ENCODE assay signal across 8 mouse cellular contexts in genomic region chr11:54866119-54867048, GRCm38 (mm10). TPM values are rescaled to one million over a fixed set of nuclear protein-coding genes. Genes with fewer than 3 reads are reported as not detected.
DNase-seq lines count a peak whose midpoint lies in the region; ATAC-seq and TF ChIP-seq lines count a peak whose summit lies in the region.

Hint1 (plus strand) TSS chr11:54866383.

- no peaks in the 10 kb centered on the region for H3K27me3 ChIP-seq in lung, embryonic 15.5 days

- ATAC-seq in frontal cortex, adult (ENCODE audit: low TSS enrichment) = peak; percentile 84
- ATAC-seq in hematopoietic stem cell, adult 5-6 weeks (replicated peaks in 1 of 2; ENCODE audit: insufficient read depth in 1 of 2, low FRiP score in 2 of 2, low TSS enrichment in 1 of 2, low read depth in 1 of 2, poor library complexity in 2 of 2, severe bottlenecking in 2 of 2) = peak; percentile 40 to 59
- ATAC-seq in lung, embryonic 15.5 days (ENCODE audit: borderline replicate concordance, extremely low read depth, low FRiP score, low TSS enrichment) = peak; percentile 85

- peaks cover 20% of the 10 kb centered on the region for H3K36me3 ChIP-seq in lung, embryonic 15.5 days

- peak within 1 kb of the TSS; percentile 90 for H3K9ac ChIP-seq in lung, embryonic 15.5 days

- peak; percentile 97 for DNase-seq in MN1 (ENCODE audit: low spot score)
- peak; percentile 95 for DNase-seq in cerebellum, adult 8-10 months
- peak; percentile 84 for DNase-seq in layer of hippocampus, adult 9-10 months (ENCODE audit: low spot score)
- peak; percentile 80 to 85 for DNase-seq in thymus, adult 18-20 months

- H3K9me3 ChIP-seq in lung, embryonic 15.5 days = no peaks in the 10 kb centered on the region

- TF ChIP-seq POLR2A in olfactory bulb, adult 2 months (IDR thresholded peaks at IDR 0.05; ENCODE audit: insufficient read depth, low read depth, low read length) = peak; percentile 94

- H3K4me2 ChIP-seq in lung, embryonic 15.5 days = peak within 1 kb of the TSS; percentile 57

- peak within 1 kb of the TSS; percentile 80 for H3K4me3 ChIP-seq in lung, embryonic 15.5 days
- H3K4me3 ChIP-seq in olfactory bulb, adult 2 months (ENCODE audit: insufficient read depth, low read depth, low read length) = peak within 1 kb of the TSS; percentile 84

- H3K4me1 ChIP-seq in lung, embryonic 15.5 days = peaks cover 17% of the 10 kb centered on the region
- no peaks in the 10 kb centered on the region for H3K4me1 ChIP-seq in olfactory bulb, adult 2 months (ENCODE audit: control insufficient read depth, insufficient read depth, low read length)

- H3K27ac ChIP-seq in lung, embryonic 15.5 days = peak within 1 kb of the TSS; percentile 89
- H3K27ac ChIP-seq in olfactory bulb, adult 2 months (ENCODE audit: insufficient read depth, low read depth, low read length) = peak within 1 kb of the TSS; percentile 92

- no peak for TF ChIP-seq CTCF in olfactory bulb, adult 2 months (IDR thresholded peaks at IDR 0.05; ENCODE audit: insufficient read depth, low read depth, low read length)

- WGBS in lung, embryonic 15.5 days = under 1% methylated on average over 107 of the region's 107 CpGs
- WGBS in olfactory bulb, adult 2 months = under 1% methylated on average over 107 of the region's 107 CpGs

RNA-seq across cellular contexts. Expression of gene Hint1, which starts in this region (rescaled TPM):
- 302 and 467 TPM in 2 replicates for total RNA-seq in hematopoietic stem cell, adult 5-6 weeks (2017)
- polyA plus RNA-seq in lung, embryonic 15.5 days (2015; fragmentation: Nextera tagmentation; extraction: Ambion mirVana) = 603 and 672 TPM in 2 replicates
- polyA plus RNA-seq in olfactory bulb, adult 2 months (2012; ENCODE audit: insufficient read depth, insufficient read length, low replicate concordance, missing spikeins) = not detected in 2 replicates

Comparison
In these comparisons a context has a peak if more than half of its experiments do, and no peak if none do; other contexts are left out.
1. Peak in every context shown above with its lines: DNase-seq, ATAC-seq, H3K4me3 ChIP-seq and H3K27ac ChIP-seq.
2. RNA of gene Hint1 (polyA plus RNA-seq): 603 to 672 TPM in lung, embryonic 15.5 days; not detected in olfactory bulb, adult 2 months; every median in the first group is over 100 times any median in the second.